Mouse (Mus musculus): ENCODE measurements around the gene Spata25.

GRCm38 (mm10) chr2:164806614-164807013, 21.7 kb downstream of the Spata25 start:
- no peak for TF ChIP-seq MAX (IDR thresholded peaks at IDR 0.05)
- TF ChIP-seq CTCF (IDR thresholded peaks at IDR 0.05; ENCODE audit: control insufficient read depth, insufficient read depth, insufficient read length), result no peak
